Mouse (Mus musculus): Measurements from ENCODE around the gene D17H6S53E.

- TF ChIP-seq CTCF (IDR thresholded peaks at IDR 0.05; ENCODE audit: control insufficient read depth, insufficient read depth, low read length) (no peak), POLR2A (IDR thresholded peaks at IDR 0.05; ENCODE audit: borderline replicate concordance, control insufficient read depth, low read depth, low read length) (no peak)
Observed at GRCm38 (mm10) chr17:35125578-35125977, 595 bp upstream of the D17H6S53E start.

All from bone marrow, adult 2 months (tissue).